Mouse (Mus musculus) testis, adult 2 months (tissue): Measurements from ENCODE around the gene Nfib.

ENCODE experiments used
- CTCF ChIP-seq: fragments of 200-500 bp; IDR thresholded peaks from 2 replicates; pipeline ENCODE4 v1.5.1; 2012; ENCODE audit warnings: low read depth, mild to moderate bottlenecking, inconsistent platforms, low read length, moderate library complexity; ENCODE audit not compliant: control insufficient read depth, insufficient read depth, insufficient replicate concordance
- POLR2A ChIP-seq: fragments of 200-500 bp; IDR thresholded peaks from 2 replicates; pipeline ENCODE4 v1.6.1; 2012; ENCODE audit warnings: low read depth, mild to moderate bottlenecking, inconsistent platforms, low read length, moderate library complexity; ENCODE audit not compliant: control insufficient read depth

GRCm38 (mm10) chr4:82470938-82471320, 234.6 kb downstream of the Nfib start:
- TF ChIP-seq CTCF (no peak), POLR2A (no peak)
